Comparison of ENCODE assay signal across 24 mouse cellular contexts in genomic region chr14:45764231-45764630, GRCm38 (mm10).
DNase-seq lines count a peak whose midpoint lies in the region; ATAC-seq and TF ChIP-seq lines count a peak whose summit lies in the region.
"Had no signal": no experiment of that assay in that cellular context is flagged by ENCODE, and none has a peak within 500 bp of the region (broad histone marks: within the 10 kb centered on the region; RNA-seq: fewer than 3 reads in every experiment).

No protein-coding gene starts in this region.

- no peak overlapping the region for H3K27ac ChIP-seq in layer of hippocampus, adult 2 months
- H3K27ac ChIP-seq: embryonic facial prominence, embryonic 13.5 days; embryonic facial prominence, embryonic 15.5 days; forebrain, embryonic 10.5 days; forebrain, embryonic 12.5 days had no signal

- no peak overlapping the region for H3K4me3 ChIP-seq in layer of hippocampus, adult 2 months
- H3K4me3 ChIP-seq: embryonic facial prominence, embryonic 13.5 days; embryonic facial prominence, embryonic 15.5 days; erythroblast, embryonic 14.5 days; forebrain, embryonic 10.5 days; forebrain, embryonic 12.5 days had no signal

- no peak for ATAC-seq in activated CD4-positive, CD25-positive, alpha-beta regulatory T cell, adult 4 months
- ATAC-seq: forebrain, embryonic 14.5 days; forebrain, embryonic 16.5 days had no signal

- no peak for DNase-seq in layer of hippocampus, adult 2 months (ENCODE audit: low spot score in 2 of 2)
- DNase-seq in layer of hippocampus, postnatal 25 days (ENCODE audit: extremely low spot score in 1 of 2, low spot score in 1 of 2): no peak
- DNase-seq in Muller cell, postnatal 12 days (ENCODE audit: inconsistent ontology term): peak; percentile 34
- DNase-seq in ZHBTc4 (ENCODE audit: low read depth, low spot score): peak; percentile 67
- no peak for DNase-seq in spleen, adult 18-20 months
- DNase-seq in ovary, postnatal 10 days (ENCODE audit: low spot score): no peak
- DNase-seq: adrenal gland, adult 8-10 months; adrenal gland, postnatal 14 days; adrenal gland, postnatal 36 days; cerebellum, adult 11 months; cerebellum, adult 18-20 months; cerebellum, adult 8-10 months; cerebellum, adult 9-11 months; cerebellum, postnatal 14 days; cerebellum, postnatal 36 days; embryo, embryonic 11 days had no signal

- peak; percentile 12; the same call in 1 of the 2 replicates for TF ChIP-seq CTCF in layer of hippocampus, adult 2 months (conservative IDR thresholded peaks at IDR 0.05)

Comparison
In these comparisons a context has a peak if more than half of its experiments do, and no peak if none do; other contexts are left out.
1. DNase-seq: peak in Muller cell, postnatal 12 days (single experiment) and ZHBTc4 (single experiment); none in layer of hippocampus, adult 2 months (0 of 2), layer of hippocampus, postnatal 25 days (0 of 2), spleen, adult 18-20 months (0 of 2) and ovary, postnatal 10 days (single experiment).